Mouse (Mus musculus) megakaryocyte, embryonic 14.5 days (primary cell): ENCODE data around the gene Gm10318. TPM values are rescaled to one million over a fixed set of nuclear protein-coding genes. Genes with fewer than 3 reads are reported as not detected.

Experiments used
- H3K27me3 ChIP-seq: replicated peaks from 2 replicates; pipeline ENCODE3; 2012; ENCODE audit warnings: inconsistent platforms
- H3K36me3 ChIP-seq: replicated peaks from 2 replicates; pipeline ENCODE3; 2012; ENCODE audit warnings: low read length, inconsistent platforms, mixed read lengths
- H3K4me1 ChIP-seq: 2 replicates; pipeline ENCODE4 v1.6.1; 2012; ENCODE audit warnings: inconsistent platforms
- H3K4me3 ChIP-seq: replicated peaks from 2 replicates; pipeline ENCODE3; 2012; ENCODE audit warnings: moderate library complexity, mild to moderate bottlenecking, inconsistent platforms
- H3K9me3 ChIP-seq: 2 replicates; pipeline ENCODE4 v1.6.1; 2012; ENCODE audit warnings: inconsistent platforms
- FLI1 ChIP-seq: IDR thresholded peaks from 2 replicates; pipeline ENCODE4 v1.6.1; 2012; ENCODE audit warnings: low read length, inconsistent platforms, mixed read lengths
- GATA1 ChIP-seq: IDR thresholded peaks from 3 replicates; pipeline ENCODE4 v1.6.1; 2012; ENCODE audit warnings: mixed read lengths, low read length, inconsistent platforms, borderline replicate concordance
- polyA plus RNA-seq: library from polyadenylated mRNA; stranded (reverse); fragments of >175 nt; gene quantifications from 2 replicates; pipeline ENCODE4 v1.2.3, GENCODE M21; 2012; ENCODE audit warnings: low replicate concordance; ENCODE audit not compliant: insufficient read depth

Gene Gm10318
- polyA plus RNA-seq, 1 experiment: not detected

DNA sequence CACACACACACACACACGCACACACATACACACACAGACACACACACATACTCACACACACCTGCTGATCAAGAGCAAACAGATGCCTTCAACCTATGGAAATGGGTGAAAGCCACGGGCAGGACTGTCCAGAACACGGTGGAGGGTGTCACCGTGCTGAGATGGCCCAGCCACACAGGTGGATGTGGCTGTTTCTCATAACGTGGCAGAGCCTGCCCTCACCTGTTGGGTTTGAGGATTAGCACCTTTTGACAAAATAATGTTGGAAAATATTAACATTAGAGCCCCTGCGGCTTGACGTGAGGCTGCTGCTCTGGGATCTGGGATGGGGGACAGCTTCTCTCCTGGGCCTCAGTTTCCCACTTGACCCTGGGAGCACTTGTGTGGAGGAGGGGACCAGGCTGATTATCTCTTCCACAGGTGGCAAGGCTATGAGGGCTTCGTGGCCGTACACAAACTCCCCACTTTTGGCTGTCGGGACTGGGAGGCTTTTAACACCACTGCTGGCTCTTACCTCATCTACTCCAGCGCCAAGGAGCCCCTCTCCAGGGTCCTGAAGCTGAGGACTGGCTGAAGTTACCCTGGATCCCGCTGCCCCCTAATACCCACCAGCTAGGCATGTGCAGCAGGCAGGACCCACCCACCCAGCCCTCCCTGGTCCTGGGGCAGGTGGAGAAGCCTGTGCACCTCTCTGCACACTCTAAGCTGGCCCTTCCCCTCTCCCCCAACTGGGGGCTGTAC, 33.5 kb downstream of the Gm10318 start:
- TF ChIP-seq GATA1 (no peak), FLI1 (no peak)
- Histone ChIP-seq H3K27me3 (peaks cover 26% of the 10 kb centered on the region), H3K4me3 (no peak overlapping the region), H3K9me3 (peaks cover 19% of the 10 kb centered on the region), H3K4me1 (no peaks in the 10 kb centered on the region), H3K36me3 (no peaks in the 10 kb centered on the region)

DNA sequence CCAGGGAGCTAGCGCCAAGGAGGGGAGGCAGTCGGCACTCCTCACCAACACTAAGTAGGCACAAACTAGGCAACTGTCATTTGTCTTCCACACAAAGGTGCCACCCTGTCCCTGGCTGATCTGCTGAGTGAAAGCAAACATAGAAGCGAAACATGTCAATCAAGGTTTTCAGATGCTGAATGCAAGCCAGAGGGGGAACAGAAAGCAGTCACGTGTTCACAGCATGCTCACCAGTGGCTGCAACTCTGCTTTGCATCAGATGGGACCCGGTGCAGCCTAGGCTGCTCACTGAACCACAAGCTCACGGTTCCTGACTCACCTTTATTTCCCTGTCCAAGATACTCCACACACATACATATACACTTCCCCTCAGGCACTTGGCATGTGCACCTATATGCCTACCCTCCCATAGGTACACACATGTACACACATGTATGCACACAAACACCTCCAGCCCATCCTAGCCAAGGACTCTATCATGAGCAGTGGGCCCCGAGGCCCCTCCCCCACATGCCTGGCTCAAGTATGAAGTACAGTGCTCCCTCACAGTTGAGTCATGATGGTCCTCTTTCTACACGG, 38.4 kb downstream of the Gm10318 start:
- peaks cover 11% of the 10 kb centered on the region for H3K9me3 ChIP-seq
- no peak overlapping the region for H3K4me3 ChIP-seq
- TF ChIP-seq FLI1 (no peak), GATA1 (no peak)
- H3K27me3 ChIP-seq: peaks cover 56% of the 10 kb centered on the region
- no peaks in the 10 kb centered on the region for H3K36me3 ChIP-seq
- no peaks in the 10 kb centered on the region; the same call in 1 of the 2 replicates for H3K4me1 ChIP-seq

- Histone ChIP-seq H3K36me3 (no peaks in the 10 kb centered on the region), H3K4me3 (no peak overlapping the region), H3K9me3 (peaks cover 5% of the 10 kb centered on the region; the same call in 1 of the 2 replicates), H3K4me1 (no peaks in the 10 kb centered on the region; the same call in 1 of the 2 replicates), H3K27me3 (peaks cover 77% of the 10 kb centered on the region)
- TF ChIP-seq GATA1: no peak
Measured at GRCm38 (mm10) chr10:77895562-77895961, 42.9 kb downstream of the Gm10318 start.

DNA sequence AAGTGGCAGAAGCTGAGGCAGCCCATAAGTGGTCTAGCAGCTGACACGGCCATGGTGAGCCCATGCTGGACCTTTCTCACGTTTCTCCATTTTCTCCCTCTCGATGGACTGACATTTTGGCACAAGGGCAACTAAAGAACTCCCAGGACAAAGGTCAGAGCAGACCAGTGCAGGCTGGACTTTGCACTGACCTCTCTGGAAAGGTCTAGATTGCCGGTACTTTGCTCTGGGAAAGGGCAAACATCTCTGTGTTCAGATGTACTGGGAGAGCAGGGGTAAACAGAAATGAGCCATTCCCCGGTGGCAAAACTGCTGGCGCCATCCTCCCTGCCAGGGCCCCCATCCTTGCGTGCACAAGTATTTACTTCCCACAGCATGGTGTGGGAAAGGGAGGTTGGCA, 47.5 kb downstream of the Gm10318 start:
- TF ChIP-seq FLI1: no peak
- no peak for TF ChIP-seq GATA1
- peaks cover 22% of the 10 kb centered on the region for H3K4me1 ChIP-seq
- no peaks in the 10 kb centered on the region for H3K36me3 ChIP-seq
- H3K27me3 ChIP-seq: peaks cover 81% of the 10 kb centered on the region
- no peaks in the 10 kb centered on the region for H3K9me3 ChIP-seq
- H3K4me3 ChIP-seq: no peak overlapping the region

DNA sequence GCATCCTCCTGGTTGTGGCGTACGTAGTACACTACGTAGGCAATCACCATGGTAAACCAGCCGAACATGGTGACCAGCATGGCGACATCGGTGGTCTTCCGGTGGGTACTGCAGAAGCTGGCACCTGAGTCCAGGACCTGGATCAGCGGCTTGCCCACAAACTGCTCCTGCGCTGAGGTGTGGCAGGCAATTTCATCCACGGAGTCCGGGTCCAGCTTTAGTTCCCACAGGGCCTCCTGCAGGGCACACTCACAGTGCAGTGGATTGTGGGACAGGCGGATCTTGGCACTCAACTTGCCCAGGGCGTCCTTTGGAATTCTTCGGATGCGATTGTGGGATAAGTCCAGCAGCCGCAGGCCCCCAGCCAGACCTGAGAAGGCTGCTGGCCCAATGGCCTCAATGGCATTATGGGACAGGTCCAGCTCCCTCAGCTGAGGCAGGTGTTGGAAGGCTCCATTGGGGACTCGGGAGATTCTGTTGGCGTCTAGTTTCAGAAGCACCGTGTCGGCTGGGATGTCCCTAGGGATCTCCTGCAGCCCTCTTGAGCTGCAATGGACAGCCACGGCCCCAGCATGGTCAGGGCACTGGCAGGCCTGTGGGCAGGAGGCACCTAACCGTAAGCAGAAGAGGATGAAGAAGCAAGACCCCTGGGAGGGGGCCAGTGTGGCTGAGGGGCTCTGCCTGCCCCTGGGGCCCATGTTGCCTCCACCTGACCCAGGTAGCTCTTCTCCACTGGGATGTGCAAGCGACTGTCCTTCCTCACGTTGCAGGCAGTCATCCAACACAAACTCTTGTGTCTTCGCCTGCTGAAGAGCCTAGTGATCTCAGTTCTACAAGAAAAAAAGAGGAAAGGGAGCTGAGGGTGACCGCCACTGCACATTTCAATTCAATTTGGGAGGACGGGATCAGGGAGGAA, 48.5 kb downstream of the Gm10318 start:
- no peaks in the 10 kb centered on the region for H3K36me3 ChIP-seq
- no peaks in the 10 kb centered on the region for H3K9me3 ChIP-seq
- TF ChIP-seq GATA1 (no peak), FLI1 (no peak)
- peaks cover 76% of the 10 kb centered on the region for H3K27me3 ChIP-seq
- H3K4me3 ChIP-seq: no peak overlapping the region
- H3K4me1 ChIP-seq: peaks cover 22% of the 10 kb centered on the region

GRCm38 (mm10) chr10:77901871-77902210, 49.2 kb downstream of the Gm10318 start:
- no peaks in the 10 kb centered on the region for H3K36me3 ChIP-seq
- no peaks in the 10 kb centered on the region for H3K9me3 ChIP-seq
- H3K4me1 ChIP-seq: peaks cover 22% of the 10 kb centered on the region
- TF ChIP-seq FLI1 (no peak), GATA1 (no peak)
- H3K27me3 ChIP-seq: peaks cover 74% of the 10 kb centered on the region
- H3K4me3 ChIP-seq: peak overlapping the region; percentile 87

DNA sequence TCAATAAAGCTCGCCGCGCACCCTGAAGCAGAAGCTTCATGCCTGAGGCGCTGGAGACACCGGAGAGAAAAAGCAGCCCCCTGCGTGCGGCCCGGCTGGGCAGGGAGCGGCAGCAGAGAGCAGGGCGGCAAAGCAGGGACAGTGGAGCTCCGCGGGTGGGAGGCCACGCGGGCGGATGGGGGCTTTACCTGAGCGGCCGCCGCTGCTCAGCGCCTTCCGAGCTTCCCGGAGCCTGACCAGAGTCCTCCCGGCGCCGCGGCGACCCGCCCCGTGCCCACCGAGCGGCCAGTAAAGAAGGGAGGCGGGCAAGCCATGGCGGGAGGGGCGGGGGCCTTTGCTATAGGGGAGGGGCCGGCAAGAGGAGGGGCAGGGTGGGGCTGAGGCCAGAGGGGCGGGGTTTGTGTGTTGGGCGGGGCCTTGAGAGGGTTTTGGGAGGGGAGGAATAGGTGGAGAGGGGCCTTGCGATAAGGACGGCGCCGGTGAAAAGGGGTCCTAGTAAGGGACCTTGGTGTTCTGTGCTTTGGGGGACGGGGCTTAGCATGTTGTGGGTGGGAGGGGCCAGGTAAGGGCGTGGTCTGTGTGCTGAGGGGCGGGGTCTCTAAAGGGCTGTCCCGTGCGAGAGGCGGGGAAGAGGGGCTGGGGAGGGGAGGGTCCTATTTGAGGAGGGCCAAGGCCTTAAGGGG, 49.7 kb downstream of the Gm10318 start, which contains the start of gene Lrrc3:
Gene Lrrc3 (minus strand): TSS at position 326 of the 683 bp plus-strand sequence.
- Histone ChIP-seq H3K27me3 (peaks cover 74% of the 10 kb centered on the region), H3K36me3 (no peaks in the 10 kb centered on the region), H3K9me3 (no peaks in the 10 kb centered on the region), H3K4me3 (peak within 1 kb of the TSS; percentile 87), H3K4me1 (peaks cover 22% of the 10 kb centered on the region)
- TF ChIP-seq FLI1 (no peak), GATA1 (no peak)

- peaks cover 68% of the 10 kb centered on the region for H3K27me3 ChIP-seq
- no peaks in the 10 kb centered on the region for H3K36me3 ChIP-seq
- no peak for TF ChIP-seq FLI1
- TF ChIP-seq GATA1: no peak
- H3K9me3 ChIP-seq: no peaks in the 10 kb centered on the region
- peaks cover 22% of the 10 kb centered on the region for H3K4me1 ChIP-seq
- H3K4me3 ChIP-seq: peak overlapping the region; percentile 87
Measured at GRCm38 (mm10) chr10:77902894-77903715, 50.4 kb downstream of the Gm10318 start.

Other genes with a start within 250 kb of the Gm10318 start
- 11.6 and 90.7 TPM in 2 replicates for gene Sumo3, start 246.8 kb upstream of the Gm10318 start, polyA plus RNA-seq
- 9.0 and 23.2 TPM in 2 replicates for gene Gm49325, start 246.7 kb upstream of the Gm10318 start, polyA plus RNA-seq
- 14.2 and 28.4 TPM in 2 replicates for gene Ube2g2, start 230.6 kb upstream of the Gm10318 start, polyA plus RNA-seq
- gene Tspear, start 166.3 kb upstream of the Gm10318 start, polyA plus RNA-seq: 1.0 and 1.3 TPM in 2 replicates
- gene Gm19402, start 162.1 kb upstream of the Gm10318 start, polyA plus RNA-seq: not detected in 2 replicates
- gene Gm9508, start 155.6 kb upstream of the Gm10318 start, polyA plus RNA-seq: not detected in 2 replicates
- gene Gm10272, start 146.2 kb upstream of the Gm10318 start, polyA plus RNA-seq: not detected in 2 replicates
- gene Gm10024, start 141.4 kb upstream of the Gm10318 start, polyA plus RNA-seq: not detected in 2 replicates
- gene Gm10142, start 137.1 kb upstream of the Gm10318 start, polyA plus RNA-seq: not detected in 2 replicates
- gene Krtap12-1, start 132.3 kb upstream of the Gm10318 start, polyA plus RNA-seq: not detected in 2 replicates
- not detected in 2 replicates for gene Gm10100, start 126.4 kb upstream of the Gm10318 start, polyA plus RNA-seq
- gene Gm18596, start 110.2 kb upstream of the Gm10318 start, polyA plus RNA-seq: not detected in 2 replicates
- gene Gm9736, start 101.5 kb upstream of the Gm10318 start, polyA plus RNA-seq: not detected in 2 replicates
- not detected in 2 replicates for gene Gm3233, start 93.2 kb upstream of the Gm10318 start, polyA plus RNA-seq
- not detected in 2 replicates for gene Gm3238, start 81.5 kb upstream of the Gm10318 start, polyA plus RNA-seq
- gene Gm7138, start 75.9 kb upstream of the Gm10318 start, polyA plus RNA-seq: not detected in 2 replicates
- gene Gm3250, start 70.3 kb upstream of the Gm10318 start, polyA plus RNA-seq: not detected in 2 replicates
- gene Gm7137, start 64.7 kb upstream of the Gm10318 start, polyA plus RNA-seq: not detected in 2 replicates
- gene Gm9639, start 57.8 kb upstream of the Gm10318 start, polyA plus RNA-seq: not detected in 2 replicates
- not detected in 2 replicates for gene Gm19668, start 53.7 kb upstream of the Gm10318 start, polyA plus RNA-seq
- not detected in 2 replicates for gene Gm9507, start 41.0 kb upstream of the Gm10318 start, polyA plus RNA-seq
- not detected in 2 replicates for gene Gm2696, start 38.2 kb upstream of the Gm10318 start, polyA plus RNA-seq
- not detected in 2 replicates for gene Krtap10-4, start 25.8 kb upstream of the Gm10318 start, polyA plus RNA-seq
- not detected in 2 replicates for gene Krtap10-10, start 16.9 kb upstream of the Gm10318 start, polyA plus RNA-seq
- not detected in 2 replicates for gene Gm36176, start 6.1 kb upstream of the Gm10318 start, polyA plus RNA-seq
- not detected in 2 replicates for gene Gm3285, start 9.1 kb downstream of the Gm10318 start, polyA plus RNA-seq
- gene Lrrc3, start 49.7 kb downstream of the Gm10318 start, polyA plus RNA-seq: 0.03 TPM in 1 of 2 replicates, not detected in the other
- gene Trpm2, start 117.7 kb downstream of the Gm10318 start, polyA plus RNA-seq: 2.7 TPM in 1 of 2 replicates, not detected in the other
- 10.0 and 22.2 TPM in 2 replicates for gene 1810043G02Rik, start 125.7 kb downstream of the Gm10318 start, polyA plus RNA-seq
- 333 and 674 TPM in 2 replicates for gene Pfkl, start 157.2 kb downstream of the Gm10318 start, polyA plus RNA-seq
- gene Dnmt3l, start 189.1 kb downstream of the Gm10318 start, polyA plus RNA-seq: not detected in 2 replicates
- not detected in 2 replicates for gene Aire, start 190.8 kb downstream of the Gm10318 start, polyA plus RNA-seq
- 0.74 and 1.4 TPM in 2 replicates for gene Icosl, start 216.4 kb downstream of the Gm10318 start, polyA plus RNA-seq